Mouse (Mus musculus): Measurements from ENCODE around the gene Mapk11.
A peak's percentile ranks its signal among the peaks of the same experiment; 100 is the strongest.

Mapk11 gene

GRCm38 (mm10) chr15:89140659-89141252 is 8.7 kb downstream of the Mapk11 start, which contains the start of gene Mapk12:
TSS of gene Mapk12 (minus strand) at chr15:89140703.
- DNase-seq (ENCODE audit: extremely low spot score), result peak; percentile 80

DNA sequence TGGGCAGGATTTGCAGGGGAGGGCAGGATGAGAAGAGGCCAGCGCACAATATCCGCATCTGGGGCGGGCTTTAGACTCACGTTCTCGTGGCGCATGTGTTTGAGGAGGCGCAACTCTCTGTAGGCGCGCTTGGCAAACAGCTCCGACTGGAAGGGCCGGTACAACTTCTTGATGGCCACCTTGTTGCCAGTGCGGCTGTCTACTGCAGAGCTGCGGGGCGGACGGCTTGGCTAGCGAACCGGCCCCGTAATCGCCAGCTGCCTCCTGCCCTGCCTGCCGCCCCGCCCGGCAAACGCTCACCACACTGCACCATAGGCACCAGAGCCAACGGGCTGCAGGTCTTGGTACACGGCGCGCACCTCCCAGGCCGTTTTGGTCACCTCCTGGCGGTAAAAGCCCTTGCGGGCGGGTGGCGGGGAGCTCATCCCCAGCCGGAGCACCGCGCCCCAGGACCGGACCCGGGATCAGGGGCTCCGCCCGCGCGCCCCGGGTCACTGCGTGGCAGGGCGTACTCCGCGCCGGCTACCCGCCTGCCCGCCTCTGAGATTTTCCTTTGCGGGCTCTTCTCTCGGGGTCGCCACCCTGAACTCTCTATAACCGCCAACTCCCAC is 9.3 kb downstream of the Mapk11 start:
- DNase-seq (ENCODE audit: extremely low spot score), result no peak

- no peak for DNase-seq (ENCODE audit: extremely low spot score)
Measured at GRCm38 (mm10) chr15:89138531-89138930, 10.9 kb downstream of the Mapk11 start.

- DNase-seq (ENCODE audit: extremely low spot score), result no peak
Measured at GRCm38 (mm10) chr15:89138046-89138405, 11.4 kb downstream of the Mapk11 start.

GRCm38 (mm10) chr15:89137378-89138045 is 11.9 kb downstream of the Mapk11 start:
- no peak for DNase-seq (ENCODE audit: extremely low spot score)

DNA sequence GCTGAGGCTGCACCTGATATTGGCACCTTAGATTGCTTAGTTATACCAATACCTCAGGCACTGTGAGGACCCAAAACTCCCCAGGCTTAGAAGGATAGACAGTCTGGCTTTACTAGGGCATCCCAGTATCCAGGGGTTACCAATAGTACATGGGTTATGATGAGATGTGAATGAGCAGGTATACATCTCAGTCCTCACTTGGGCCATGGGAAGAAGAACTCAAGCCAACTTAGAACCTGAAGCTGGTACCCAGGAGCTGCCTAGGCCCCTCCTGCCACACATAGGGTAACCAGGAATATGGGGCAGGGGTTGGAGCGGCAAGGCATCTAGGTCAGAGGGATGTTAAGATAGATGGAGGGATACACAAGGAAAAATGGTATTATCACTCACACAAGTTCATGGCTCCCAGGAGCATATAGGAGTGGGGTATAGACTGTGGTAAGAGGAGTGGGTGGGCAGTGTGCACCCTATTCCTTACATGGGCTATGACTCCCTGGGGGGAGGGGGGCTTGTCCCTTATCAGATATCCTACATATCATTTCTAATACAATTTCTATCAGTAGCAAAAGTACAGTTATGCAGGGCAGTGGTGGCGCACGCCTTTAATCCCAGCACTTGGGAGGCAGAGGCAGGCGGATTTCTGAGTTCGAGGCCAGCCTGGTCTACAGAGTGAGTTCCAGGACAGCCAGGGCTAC is 12.8 kb downstream of the Mapk11 start:
- DNase-seq (ENCODE audit: extremely low spot score), result no peak

GRCm38 (mm10) chr15:89131316-89131715 is 18.1 kb downstream of the Mapk11 start:
- DNase-seq (ENCODE audit: extremely low spot score), result no peak

GRCm38 (mm10) chr15:89130245-89130644 is 19.2 kb downstream of the Mapk11 start:
- DNase-seq (ENCODE audit: extremely low spot score), result no peak

DNA sequence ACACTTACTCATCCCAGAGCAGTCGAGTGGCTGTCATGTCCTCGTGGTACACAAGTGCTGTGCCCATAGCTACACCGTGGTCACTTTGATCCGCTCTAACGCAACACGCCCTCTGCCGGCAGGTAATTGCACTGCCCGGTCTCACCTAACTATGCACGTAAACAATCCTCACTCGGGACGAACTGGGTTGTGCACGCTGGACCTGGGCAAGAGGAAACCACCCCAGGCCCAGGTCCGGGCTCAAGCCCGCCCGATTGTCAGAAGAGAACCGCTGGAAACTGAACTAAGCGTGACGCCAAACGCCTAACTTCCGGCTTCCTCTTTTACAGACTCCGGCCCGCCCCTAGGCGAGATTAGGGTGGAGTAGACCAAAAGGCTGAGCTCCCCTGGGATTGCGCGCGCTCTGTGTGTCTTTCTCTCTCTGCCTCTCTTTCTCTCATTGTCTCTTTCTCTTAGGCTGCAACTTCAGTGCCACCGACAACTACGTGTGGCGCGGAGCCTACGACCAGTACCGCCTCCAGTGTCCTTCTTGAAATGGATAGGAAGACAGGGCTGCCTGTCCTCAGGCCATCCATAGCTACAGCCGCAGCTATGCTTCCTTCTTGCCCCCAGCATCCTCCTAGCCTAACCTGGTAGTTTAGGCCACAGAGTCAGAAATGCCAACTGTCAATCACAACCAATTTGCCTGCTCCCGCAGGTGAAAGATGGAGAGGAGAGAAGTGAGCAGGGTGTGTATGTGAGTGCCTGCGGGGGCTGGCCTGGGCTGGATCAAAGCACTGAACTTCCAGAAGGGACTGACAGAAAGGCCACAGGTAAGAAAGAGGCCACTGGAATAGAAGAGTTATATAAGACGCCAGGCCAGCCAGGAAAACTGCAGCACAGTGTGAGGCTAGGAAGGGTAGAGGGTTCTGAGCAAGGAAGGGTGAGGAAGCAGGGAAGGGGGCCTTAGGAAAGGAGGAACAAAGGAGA is 20.8 kb downstream of the Mapk11 start, which contains the start of gene Hdac10:
TSS of gene Hdac10 (minus strand) at position 319 of the 969 bp plus-strand sequence.
- peak; percentile 85 for DNase-seq (ENCODE audit: extremely low spot score)

DNA sequence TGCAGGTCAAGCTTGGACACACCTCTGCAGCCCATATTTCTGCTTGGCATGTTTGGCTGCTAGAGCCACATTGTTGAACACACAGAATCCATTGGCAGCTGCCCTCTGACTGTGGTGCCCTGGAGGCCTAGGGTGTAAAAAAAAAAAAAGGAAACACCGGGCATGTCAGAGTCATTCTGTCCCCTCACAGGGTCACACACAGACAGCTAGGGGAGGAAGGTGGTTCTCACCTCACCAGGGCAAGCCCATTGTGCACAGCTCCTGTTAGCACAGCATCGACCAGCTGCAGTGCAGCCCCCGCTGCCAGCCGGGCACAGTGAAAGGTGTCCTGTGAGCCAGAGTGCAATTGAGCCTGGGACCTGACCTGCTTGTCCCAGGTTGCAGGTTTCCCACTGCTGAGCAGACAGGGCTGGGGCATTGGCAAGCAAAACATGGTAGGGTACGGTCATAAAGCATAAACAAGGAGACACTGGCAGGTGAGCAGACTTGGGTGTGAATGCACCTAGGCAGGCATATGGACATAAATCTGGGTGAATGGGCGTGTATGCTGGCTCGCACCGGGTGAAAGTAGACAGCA is 22.0 kb downstream of the Mapk11 start:
- no peak for DNase-seq (ENCODE audit: extremely low spot score)

- DNase-seq (ENCODE audit: extremely low spot score), result no peak
Measured at GRCm38 (mm10) chr15:89126622-89127021, 22.8 kb downstream of the Mapk11 start.

DNA sequence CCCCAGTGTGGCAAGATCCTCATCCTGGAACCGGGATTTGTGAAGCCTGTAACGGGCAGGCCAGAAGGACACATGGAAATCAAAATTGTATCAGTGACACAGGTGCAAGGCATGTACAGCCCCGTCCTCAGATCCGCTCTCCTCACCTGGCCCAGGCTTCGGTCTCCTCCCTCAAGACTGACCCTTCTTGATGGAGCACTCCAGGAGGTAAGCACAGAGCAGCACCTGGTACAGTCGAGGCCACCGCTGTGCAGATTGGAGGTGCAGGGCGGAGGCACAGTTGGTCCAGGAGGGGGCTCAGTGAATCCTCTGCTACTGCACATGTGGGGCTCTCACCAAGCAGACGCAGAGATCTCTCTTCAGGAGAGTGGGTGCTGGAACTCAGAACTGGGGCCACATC is 24.1 kb downstream of the Mapk11 start:
- no peak for DNase-seq (ENCODE audit: extremely low spot score)

DNA sequence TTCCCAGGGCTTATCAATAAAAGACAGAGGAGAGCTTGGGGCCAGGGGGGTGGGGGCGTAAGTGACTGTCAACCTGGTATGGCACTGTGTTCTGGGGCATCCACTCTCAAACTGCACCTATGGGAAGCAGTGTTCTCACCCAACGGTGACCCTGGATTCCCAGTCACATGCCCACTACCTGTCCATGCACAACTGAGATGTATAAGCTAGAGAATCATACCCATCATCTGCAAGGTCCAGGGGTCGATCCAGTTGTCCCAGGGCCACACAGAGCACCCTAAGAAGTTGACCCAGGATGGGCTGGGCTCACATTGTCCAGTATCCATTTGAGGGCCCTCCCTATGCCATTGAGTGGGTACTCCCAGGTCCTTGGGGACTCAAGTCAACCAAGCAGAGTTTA is 25.1 kb downstream of the Mapk11 start:
- no peak for DNase-seq (ENCODE audit: extremely low spot score)

DNA sequence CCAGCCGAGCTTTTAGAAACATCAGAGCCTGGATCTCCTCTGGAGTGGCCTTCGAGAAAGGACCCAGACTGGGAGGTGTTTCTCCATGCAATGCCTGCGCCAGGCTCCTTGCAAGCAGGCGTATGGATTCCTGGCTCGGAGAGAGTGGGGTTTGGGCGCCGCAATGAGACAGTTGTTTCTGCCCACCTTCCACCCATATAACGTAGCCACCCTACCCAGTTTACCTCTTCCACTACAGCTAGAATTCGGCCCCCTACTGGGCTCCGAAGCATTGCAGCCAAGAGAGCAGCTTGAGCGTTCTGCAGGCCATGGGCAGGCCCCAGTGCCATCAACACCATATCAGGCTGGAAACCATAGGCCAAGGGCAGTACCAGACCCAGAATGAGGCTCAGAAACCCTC is 25.8 kb downstream of the Mapk11 start:
- peak; percentile 45 for DNase-seq (ENCODE audit: extremely low spot score)

GRCm38 (mm10) chr15:89122649-89123366 is 26.6 kb downstream of the Mapk11 start, which contains the start of gene Tubgcp6:
TSS of gene Tubgcp6 (minus strand) at chr15:89123112.
- DNase-seq (ENCODE audit: extremely low spot score), result peak; percentile 93

GRCm38 (mm10) chr15:89118007-89118406 is 31.4 kb downstream of the Mapk11 start:
- no peak for DNase-seq (ENCODE audit: extremely low spot score)

- DNase-seq (ENCODE audit: extremely low spot score), result no peak
Measured at GRCm38 (mm10) chr15:89110147-89110546, 39.3 kb downstream of the Mapk11 start.

GRCm38 (mm10) chr15:89106976-89107375 is 42.5 kb downstream of the Mapk11 start:
- DNase-seq (ENCODE audit: extremely low spot score), result no peak

DNA sequence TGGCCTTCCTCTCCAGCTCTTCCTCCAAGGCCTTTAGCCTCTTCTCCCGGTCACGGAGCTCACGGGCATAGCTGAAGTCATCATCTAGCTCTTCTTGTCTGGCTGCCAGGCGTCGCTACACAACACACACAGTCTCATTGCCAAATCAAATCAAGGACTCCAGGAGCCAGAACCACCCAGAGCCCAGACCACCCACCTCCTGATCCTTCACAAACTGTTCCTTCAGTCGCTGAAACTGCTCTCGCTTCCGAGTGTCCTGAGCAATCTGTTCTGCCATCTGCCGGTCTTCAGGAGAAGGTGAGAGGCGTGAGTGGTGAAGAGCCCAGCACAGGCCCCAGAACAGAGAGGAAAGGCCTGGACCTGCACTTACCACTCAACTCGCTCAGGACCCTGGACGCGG is 43.4 kb downstream of the Mapk11 start:
- DNase-seq (ENCODE audit: extremely low spot score), result no peak

GRCm38 (mm10) chr15:89104425-89104824 is 45.0 kb downstream of the Mapk11 start:
- no peak for DNase-seq (ENCODE audit: extremely low spot score)

All from embryo, embryonic 9.5 days (tissue).